8 mouse cellular contexts compared by ENCODE assay signal in genomic region chr11:11113576-11114233, GRCm38 (mm10). TPM values are rescaled to one million over a fixed set of nuclear protein-coding genes. Genes with fewer than 3 reads are reported as not detected.
DNase-seq lines count a peak whose midpoint lies in the region; ATAC-seq lines count a peak whose summit lies in the region.

Vwc2 (plus strand) TSS chr11:11114223.

- H3K36me3 ChIP-seq in heart, embryonic 13.5 days: no peaks in the 10 kb centered on the region
- H3K36me3 ChIP-seq in limb, embryonic 11.5 days (ENCODE audit: control insufficient read depth, insufficient read depth, low read length): no peaks in the 10 kb centered on the region

- peak within 1 kb of the TSS; percentile 86 for H3K4me2 ChIP-seq in heart, embryonic 13.5 days
- peak within 1 kb of the TSS; percentile 40 for H3K4me2 ChIP-seq in limb, embryonic 11.5 days (ENCODE audit: low read depth, severe bottlenecking)

- H3K27ac ChIP-seq in heart, embryonic 13.5 days (replicated peaks): no peak within 1 kb of the TSS
- no peak within 1 kb of the TSS for H3K27ac ChIP-seq in limb, embryonic 11.5 days (replicated peaks; ENCODE audit: low read depth, low read length)

- DNase-seq in heart, postnatal 4 days: no peak
- DNase-seq in limb, embryonic 11.5 days (ENCODE audit: low spot score): peak; percentile 56
- DNase-seq in right cerebral cortex, postnatal 10 days (ENCODE audit: low spot score in 2 of 2): peak; percentile 60 to 62
- DNase-seq in c-Kit-positive CD71-positive TER-119-positive erythroid progenitor cells, embryonic 14.5 days (ENCODE audit: low spot score): no peak
- DNase-seq in adrenal gland, postnatal 25 days: no peak

- H3K4me3 ChIP-seq in heart, embryonic 13.5 days: peak within 1 kb of the TSS; percentile 55
- peak within 1 kb of the TSS; percentile 26 for H3K4me3 ChIP-seq in limb, embryonic 11.5 days (ENCODE audit: low read depth, low read length)

- under 1% methylated on average over 28 of the region's 28 CpGs for WGBS in heart, embryonic 13.5 days
- WGBS in limb, embryonic 11.5 days: under 1% methylated on average over 28 of the region's 28 CpGs

- peaks cover 32% of the 10 kb centered on the region for H3K4me1 ChIP-seq in heart, embryonic 13.5 days
- peaks cover 4% of the 10 kb centered on the region; the same call in 1 of the 2 replicates for H3K4me1 ChIP-seq in limb, embryonic 11.5 days (ENCODE audit: control insufficient read depth, insufficient read depth, low read length)

- H3K9me3 ChIP-seq in heart, embryonic 13.5 days: no peaks in the 10 kb centered on the region
- H3K9me3 ChIP-seq in limb, embryonic 11.5 days (ENCODE audit: control insufficient read depth, low read length): no peaks in the 10 kb centered on the region

- no peak for ATAC-seq in heart, embryonic 13.5 days (ENCODE audit: extremely low read depth, insufficient number of reproducible peaks, low FRiP score, low TSS enrichment)
- ATAC-seq in common myeloid progenitor, adult 5-6 weeks (replicated peaks; ENCODE audit: low read depth, poor library complexity, severe bottlenecking): 0 out of 2 replicates have a peak, but pooled peaks have one; percentile 19
- peak; percentile 42 for ATAC-seq in granulocyte monocyte progenitor cell, adult 5-6 weeks (replicated peaks; ENCODE audit: poor library complexity, severe bottlenecking)
- peak; percentile 41; the same call in 1 of the 2 replicates for ATAC-seq in limb, embryonic 11.5 days (ENCODE audit: insufficient number of reproducible peaks, low FRiP score, low TSS enrichment, low read depth)

- 0 out of 2 replicates have a peak within 1 kb of the TSS, but pooled peaks have one; percentile 28 for H3K9ac ChIP-seq in heart, embryonic 13.5 days
- H3K9ac ChIP-seq in limb, embryonic 11.5 days (ENCODE audit: low read length): no peak within 1 kb of the TSS

- H3K27me3 ChIP-seq in heart, embryonic 13.5 days (replicated peaks): peaks cover 73% of the 10 kb centered on the region
- H3K27me3 ChIP-seq in limb, embryonic 11.5 days (ENCODE audit: control insufficient read depth, insufficient read depth, low read length): peaks cover 40% of the 10 kb centered on the region

RNA-seq across cellular contexts. Expression of gene Vwc2, which starts in this region (rescaled TPM):
- polyA plus RNA-seq in heart, embryonic 13.5 days (2015; fragmentation: Nextera tagmentation; extraction: Ambion mirVana): 0.71 and 0.74 TPM in 2 replicates
- total RNA-seq in heart, postnatal 4 days (2021): under 1 TPM; 0.23 to 0.26 TPM
- 0.05 TPM in 1 of 2 replicates, not detected in the other for total RNA-seq in common myeloid progenitor, adult 5-6 weeks (2017)
- not detected in 2 replicates for total RNA-seq in granulocyte monocyte progenitor cell, adult 5-6 weeks (2014; fragmentation: Nextera tagmentation)
- 0.04 TPM in 1 of 2 replicates, not detected in the other for total RNA-seq in granulocyte monocyte progenitor cell, adult 5-6 weeks (2017)
- 0.31 and 0.32 TPM in 2 replicates for polyA plus RNA-seq in limb, embryonic 11.5 days (2014; fragmentation: Nextera tagmentation; extraction: Ambion mirVana)
- 0.15 and 0.71 TPM in 2 replicates for total RNA-seq in adrenal gland, postnatal 25 days (2021)

Comparison
In these comparisons a context has a peak if more than half of its experiments do, and no peak if none do; other contexts are left out.
1. Peak in ATAC-seq in common myeloid progenitor, adult 5-6 weeks; RNA of the gene not detected or under 1 TPM.
2. Peak in ATAC-seq in granulocyte monocyte progenitor cell, adult 5-6 weeks; RNA of the gene not detected or under 1 TPM.
3. Peak in DNase-seq, ATAC-seq, H3K4me3 ChIP-seq and H3K4me2 ChIP-seq in limb, embryonic 11.5 days; RNA of the gene not detected or under 1 TPM.
4. DNase-seq: peak in right cerebral cortex, postnatal 10 days (2 of 2); none in heart, postnatal 4 days (single experiment), c-Kit-positive CD71-positive TER-119-positive erythroid progenitor cells, embryonic 14.5 days (single experiment) and adrenal gland, postnatal 25 days (single experiment).